Mouse (Mus musculus): ENCODE measurements at regions not wholly inside any gene's neighbourhood (a gene's known extent, or its start where the extent isn't known, plus 50 kb on each side); places are given as distances from the start of the nearest gene placed in this dataset.
A peak's percentile ranks its signal among the peaks of the same experiment; 100 is the strongest.

DNA sequence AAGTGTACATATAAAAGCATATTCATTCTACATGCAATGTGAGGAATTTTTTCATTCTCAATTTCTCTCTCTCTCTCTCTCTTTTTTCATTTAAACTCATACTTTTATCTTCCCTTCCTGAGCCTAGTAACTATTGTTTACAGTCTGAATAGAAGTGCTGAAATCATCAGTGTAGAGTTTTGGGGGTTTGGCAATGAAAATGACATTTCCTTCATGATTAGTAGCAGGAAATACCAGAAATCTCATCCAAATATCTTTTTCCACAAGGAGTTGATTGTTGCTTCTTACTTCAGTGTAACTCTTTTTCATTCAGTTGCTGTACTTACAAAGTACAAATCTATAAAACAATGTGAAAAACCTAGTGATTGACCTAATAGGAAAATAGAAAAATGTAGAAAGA is 572.7 kb upstream of the Marcks start:
- H3K27ac ChIP-seq (ENCODE audit: low read length): no peak overlapping the region
- no peaks in the 10 kb centered on the region for H3K36me3 ChIP-seq (ENCODE audit: insufficient read depth, low read length)
- TF ChIP-seq CTCF (IDR thresholded peaks at IDR 0.05): no peak
- no peak for TF ChIP-seq EP300 (IDR thresholded peaks at IDR 0.05)
- H3K9me3 ChIP-seq (ENCODE audit: low read length): no peaks in the 10 kb centered on the region
- no peak overlapping the region for H3K9ac ChIP-seq (replicated peaks; ENCODE audit: low read depth)
- DNase-seq (ENCODE audit: low spot score) (peak; percentile 12), ATAC-seq (no peak)
- no peaks in the 10 kb centered on the region for H3K27me3 ChIP-seq (replicated peaks; ENCODE audit: insufficient read depth, low read length)
- no peaks in the 10 kb centered on the region for H3K4me1 ChIP-seq (ENCODE audit: insufficient read depth, low read depth, low read length)
- no peak overlapping the region for H3K4me2 ChIP-seq (replicated peaks; ENCODE audit: low read depth, low read length)
- no peak overlapping the region for H3K4me3 ChIP-seq (ENCODE audit: low read depth, low read length)

DNA sequence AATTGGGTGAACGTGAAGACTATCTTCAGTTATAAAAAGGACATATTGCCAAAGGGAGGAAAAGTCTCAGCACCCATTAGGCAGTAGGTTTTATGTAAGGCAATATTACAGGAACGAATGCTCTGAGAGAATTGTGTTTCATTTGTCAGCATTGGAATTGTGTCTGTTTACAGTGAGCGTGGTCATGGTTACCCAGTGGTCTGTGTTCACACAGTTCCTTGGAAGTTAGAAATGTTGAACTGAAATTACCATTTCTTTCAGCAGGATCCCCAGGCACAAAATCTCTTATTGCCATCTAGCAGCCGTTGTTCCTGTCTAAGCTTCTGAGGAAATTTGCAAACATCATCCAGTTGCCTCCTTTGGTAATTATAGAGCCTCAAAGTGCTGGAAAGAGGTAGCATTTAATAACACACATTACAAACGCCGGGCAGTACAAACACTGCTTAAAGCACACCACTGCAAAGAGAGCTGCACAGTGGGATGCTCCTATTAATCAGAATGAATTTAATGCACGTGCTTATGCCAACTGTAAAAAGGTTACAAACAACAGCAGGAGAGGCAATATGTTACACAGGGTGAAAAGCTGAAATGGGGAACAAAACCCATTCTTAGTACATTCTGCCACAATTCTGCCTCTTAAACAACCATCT is 555.4 kb upstream of the Marcks start:
- Histone ChIP-seq H3K4me3 (ENCODE audit: low read depth, low read length) (no peak overlapping the region), H3K27ac (ENCODE audit: low read length) (no peak overlapping the region), H3K9me3 (ENCODE audit: low read length) (no peaks in the 10 kb centered on the region), H3K36me3 (ENCODE audit: insufficient read depth, low read length) (no peaks in the 10 kb centered on the region), H3K4me2 (replicated peaks; ENCODE audit: low read depth, low read length) (no peak overlapping the region), H3K9ac (replicated peaks; ENCODE audit: low read depth) (no peak overlapping the region), H3K27me3 (replicated peaks; ENCODE audit: insufficient read depth, low read length) (no peaks in the 10 kb centered on the region), H3K4me1 (ENCODE audit: insufficient read depth, low read depth, low read length) (no peaks in the 10 kb centered on the region)
- TF ChIP-seq EP300 (IDR thresholded peaks at IDR 0.05) (no peak), CTCF (IDR thresholded peaks at IDR 0.05) (no peak)
- 68% methylated on average over 7 of the region's 7 CpGs for WGBS
- DNase-seq (ENCODE audit: low spot score): no peak
- no peak for ATAC-seq

DNA sequence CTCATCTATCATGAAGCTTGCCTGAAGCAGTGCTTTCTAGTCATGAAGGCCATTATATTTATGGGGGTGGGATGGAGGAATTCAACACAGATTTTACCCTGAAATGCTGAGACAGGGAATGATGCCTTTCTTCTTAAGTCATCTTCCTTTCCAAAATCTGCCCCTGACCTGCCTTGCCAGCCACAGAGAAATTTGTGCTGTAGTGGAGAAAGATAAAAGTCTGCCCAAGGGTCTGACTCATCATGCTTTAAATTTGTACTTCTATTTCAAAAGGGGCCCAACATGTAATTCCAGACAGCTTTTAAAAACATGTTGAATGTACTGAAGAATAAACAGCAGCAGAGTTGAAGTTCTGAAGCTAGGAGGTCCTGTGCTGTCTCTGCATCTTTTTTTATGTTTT is 554.1 kb upstream of the Marcks start:
- Histone ChIP-seq H3K4me2 (replicated peaks; ENCODE audit: low read depth, low read length) (no peak overlapping the region), H3K4me3 (ENCODE audit: low read depth, low read length) (no peak overlapping the region), H3K9ac (replicated peaks; ENCODE audit: low read depth) (no peak overlapping the region), H3K4me1 (ENCODE audit: insufficient read depth, low read depth, low read length) (no peaks in the 10 kb centered on the region), H3K27ac (ENCODE audit: low read length) (no peak overlapping the region), H3K36me3 (ENCODE audit: insufficient read depth, low read length) (no peaks in the 10 kb centered on the region), H3K9me3 (ENCODE audit: low read length) (no peaks in the 10 kb centered on the region), H3K27me3 (replicated peaks; ENCODE audit: insufficient read depth, low read length) (no peaks in the 10 kb centered on the region)
- ATAC-seq (no peak), DNase-seq (ENCODE audit: low spot score) (no peak)
- TF ChIP-seq CTCF (IDR thresholded peaks at IDR 0.05) (no peak), EP300 (IDR thresholded peaks at IDR 0.05) (no peak)

DNA sequence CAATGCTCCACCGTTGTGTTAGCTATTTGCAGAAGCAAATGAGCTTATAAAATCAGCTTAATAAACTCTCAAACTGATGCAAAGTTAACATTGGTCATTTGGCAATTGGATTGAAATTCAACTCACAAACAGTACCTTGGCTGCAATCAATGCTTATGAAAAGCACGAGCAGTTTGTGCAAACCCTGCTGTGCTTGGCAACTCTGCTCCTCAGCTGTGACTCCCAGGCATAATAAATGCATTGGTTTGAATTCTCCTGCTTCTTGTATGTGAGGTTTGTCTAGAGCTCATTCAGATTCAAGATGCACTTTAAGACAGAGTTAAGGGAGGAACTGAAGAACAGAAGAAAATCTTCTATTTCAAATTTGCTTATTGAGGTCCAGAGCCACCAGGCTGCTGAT is 553.2 kb upstream of the Marcks start:
- WGBS: 55% methylated on average over 2 of the region's 2 CpGs
- no peak for ATAC-seq
- H3K4me1 ChIP-seq (ENCODE audit: insufficient read depth, low read depth, low read length): no peaks in the 10 kb centered on the region
- DNase-seq (ENCODE audit: low spot score): no peak
- no peak overlapping the region for H3K4me2 ChIP-seq (replicated peaks; ENCODE audit: low read depth, low read length)
- H3K9me3 ChIP-seq (ENCODE audit: low read length): no peaks in the 10 kb centered on the region
- H3K9ac ChIP-seq (replicated peaks; ENCODE audit: low read depth): no peak overlapping the region
- H3K36me3 ChIP-seq (ENCODE audit: insufficient read depth, low read length): no peaks in the 10 kb centered on the region
- no peak overlapping the region for H3K4me3 ChIP-seq (ENCODE audit: low read depth, low read length)
- TF ChIP-seq CTCF (IDR thresholded peaks at IDR 0.05) (no peak), EP300 (IDR thresholded peaks at IDR 0.05) (no peak)
- no peaks in the 10 kb centered on the region for H3K27me3 ChIP-seq (replicated peaks; ENCODE audit: insufficient read depth, low read length)
- H3K27ac ChIP-seq (ENCODE audit: low read length): no peak overlapping the region

DNA sequence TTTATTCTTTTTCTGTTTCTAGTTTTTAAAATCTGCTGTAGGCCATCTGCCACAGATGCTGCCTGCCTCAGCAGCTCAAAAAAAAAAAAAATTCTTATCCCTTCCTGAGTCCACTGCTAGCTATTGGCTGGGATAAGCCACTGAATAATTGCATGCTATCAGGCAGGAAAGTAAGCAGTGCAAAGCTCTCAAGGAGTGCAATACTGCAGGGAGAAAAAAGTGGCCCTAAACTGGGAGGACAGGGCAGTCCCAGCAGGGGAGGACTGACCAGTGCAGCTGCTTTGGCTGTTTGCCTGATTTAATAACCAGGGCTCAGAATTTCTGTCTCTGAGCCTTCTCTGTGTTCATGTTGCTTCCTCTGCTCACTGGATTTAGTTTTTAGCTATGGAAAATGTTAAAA is 544.4 kb upstream of the Marcks start:
- no peak overlapping the region for H3K9ac ChIP-seq (replicated peaks; ENCODE audit: low read depth)
- H3K4me3 ChIP-seq (ENCODE audit: low read depth, low read length): no peak overlapping the region
- H3K27ac ChIP-seq (ENCODE audit: low read length): no peak overlapping the region
- H3K27me3 ChIP-seq (replicated peaks; ENCODE audit: insufficient read depth, low read length): no peaks in the 10 kb centered on the region
- TF ChIP-seq CTCF (IDR thresholded peaks at IDR 0.05): no peak
- no peak for TF ChIP-seq EP300 (IDR thresholded peaks at IDR 0.05)
- H3K4me2 ChIP-seq (replicated peaks; ENCODE audit: low read depth, low read length): no peak overlapping the region
- ATAC-seq: no peak
- H3K4me1 ChIP-seq (ENCODE audit: insufficient read depth, low read depth, low read length): no peaks in the 10 kb centered on the region
- no peak for DNase-seq (ENCODE audit: low spot score)
- no peaks in the 10 kb centered on the region for H3K36me3 ChIP-seq (ENCODE audit: insufficient read depth, low read length)
- H3K9me3 ChIP-seq (ENCODE audit: low read length): no peaks in the 10 kb centered on the region

DNA sequence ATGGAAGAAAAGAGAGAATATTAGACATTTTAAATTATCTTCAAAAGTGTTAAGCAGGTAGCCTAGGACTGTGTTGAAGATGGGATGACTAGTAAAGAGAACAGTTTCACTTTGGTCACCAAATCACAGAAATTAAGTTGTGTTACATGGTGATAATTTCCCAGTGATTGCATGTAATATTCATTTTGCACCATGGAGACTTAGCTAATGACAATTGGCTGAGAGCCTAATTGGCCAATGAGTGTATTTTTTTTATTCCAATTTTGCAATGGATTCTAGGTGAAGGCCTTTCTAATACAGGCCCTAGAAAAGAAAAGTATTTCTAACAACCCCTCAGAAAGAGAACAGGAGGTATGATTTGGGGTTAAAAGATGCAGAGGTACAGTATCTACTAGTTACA is 541.9 kb upstream of the Marcks start:
- no peak overlapping the region for H3K4me2 ChIP-seq (replicated peaks; ENCODE audit: low read depth, low read length)
- H3K27ac ChIP-seq (ENCODE audit: low read length): no peak overlapping the region
- H3K4me3 ChIP-seq (ENCODE audit: low read depth, low read length): no peak overlapping the region
- DNase-seq (ENCODE audit: low spot score) (no peak), ATAC-seq (no peak)
- H3K27me3 ChIP-seq (replicated peaks; ENCODE audit: insufficient read depth, low read length): no peaks in the 10 kb centered on the region
- H3K9ac ChIP-seq (replicated peaks; ENCODE audit: low read depth): no peak overlapping the region
- no peaks in the 10 kb centered on the region for H3K36me3 ChIP-seq (ENCODE audit: insufficient read depth, low read length)
- H3K4me1 ChIP-seq (ENCODE audit: insufficient read depth, low read depth, low read length): no peaks in the 10 kb centered on the region
- TF ChIP-seq CTCF (IDR thresholded peaks at IDR 0.05) (no peak), EP300 (IDR thresholded peaks at IDR 0.05) (no peak)
- H3K9me3 ChIP-seq (ENCODE audit: low read length): no peaks in the 10 kb centered on the region

DNA sequence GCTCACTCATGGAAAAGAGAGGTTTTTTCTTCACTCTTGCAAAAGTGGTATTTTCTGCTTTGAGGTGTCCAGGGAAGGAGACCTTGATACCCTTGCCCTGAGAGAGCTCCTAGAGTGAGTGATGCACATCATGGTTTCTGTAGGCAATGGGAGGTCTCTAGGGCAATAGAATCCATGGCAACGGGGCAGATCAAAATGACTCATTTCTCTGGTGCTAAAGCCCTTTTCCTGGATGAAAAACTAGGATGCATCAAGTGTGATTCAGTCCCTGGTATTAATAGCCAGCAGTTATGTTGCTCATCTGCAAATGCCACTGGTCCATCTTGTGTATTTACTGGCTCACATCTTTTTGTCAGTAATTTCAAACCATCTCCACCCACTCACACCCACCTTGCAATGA is 539.1 kb upstream of the Marcks start:
- Histone ChIP-seq H3K36me3 (ENCODE audit: insufficient read depth, low read length) (no peaks in the 10 kb centered on the region), H3K27ac (ENCODE audit: low read length) (no peak overlapping the region), H3K9me3 (ENCODE audit: low read length) (no peaks in the 10 kb centered on the region), H3K4me3 (ENCODE audit: low read depth, low read length) (no peak overlapping the region), H3K27me3 (replicated peaks; ENCODE audit: insufficient read depth, low read length) (no peaks in the 10 kb centered on the region), H3K9ac (replicated peaks; ENCODE audit: low read depth) (no peak overlapping the region), H3K4me1 (ENCODE audit: insufficient read depth, low read depth, low read length) (no peaks in the 10 kb centered on the region), H3K4me2 (replicated peaks; ENCODE audit: low read depth, low read length) (no peak overlapping the region)
- TF ChIP-seq CTCF (IDR thresholded peaks at IDR 0.05) (no peak), EP300 (IDR thresholded peaks at IDR 0.05) (no peak)
- ATAC-seq (no peak), DNase-seq (ENCODE audit: low spot score) (no peak)
- 86% methylated on average over 1 of the region's 1 CpGs for WGBS
